Mouse (Mus musculus): Measurements from ENCODE around the gene Prnd. TPM values are rescaled to one million over a fixed set of nuclear protein-coding genes. Genes with fewer than 3 reads are reported as not detected.
A peak's percentile ranks its signal among the peaks of the same experiment; 100 is the strongest.

The Prnd gene
- polyA plus RNA-seq, 1 experiment: 1.1 TPM

GRCm38 (mm10) chr2:131949767-131950597 is 679 bp upstream of the Prnd start:
- TF ChIP-seq CTCF (IDR thresholded peaks at IDR 0.05; ENCODE audit: low read depth, low read length): no peak
- TF ChIP-seq EP300 (IDR thresholded peaks at IDR 0.05; ENCODE audit: insufficient read depth, low read depth, low read length): no peak
- no peak for TF ChIP-seq POLR2A (IDR thresholded peaks at IDR 0.05; ENCODE audit: insufficient read depth, low read length)
- Histone ChIP-seq H3K9me3 (replicated peaks; ENCODE audit: control insufficient read depth, insufficient read depth, low read length, poor library complexity, severe bottlenecking) (no peaks in the 10 kb centered on the region), H3K27me3 (ENCODE audit: control insufficient read depth, insufficient read depth, low read length, poor library complexity, severe bottlenecking) (no peaks in the 10 kb centered on the region), H3K36me3 (ENCODE audit: control insufficient read depth, insufficient read depth, low read length, poor library complexity, severe bottlenecking) (no peaks in the 10 kb centered on the region), H3K4me1 (ENCODE audit: control insufficient read depth, insufficient read depth, low read length) (peaks cover 6% of the 10 kb centered on the region), H3K4me3 (ENCODE audit: low read depth, low read length) (no peak overlapping the region), H3K27ac (ENCODE audit: insufficient read depth, low read length) (no peak overlapping the region), H3K9ac (ENCODE audit: low read depth, poor library complexity, severe bottlenecking) (no peak overlapping the region)

GRCm38 (mm10) chr2:131952456-131952855 is 1.8 kb downstream of the Prnd start:
- Histone ChIP-seq H3K9me3 (replicated peaks; ENCODE audit: control insufficient read depth, insufficient read depth, low read length, poor library complexity, severe bottlenecking) (no peaks in the 10 kb centered on the region), H3K4me3 (ENCODE audit: low read depth, low read length) (no peak overlapping the region), H3K36me3 (ENCODE audit: control insufficient read depth, insufficient read depth, low read length, poor library complexity, severe bottlenecking) (no peaks in the 10 kb centered on the region), H3K4me1 (ENCODE audit: control insufficient read depth, insufficient read depth, low read length) (peaks cover 3% of the 10 kb centered on the region), H3K27me3 (ENCODE audit: control insufficient read depth, insufficient read depth, low read length, poor library complexity, severe bottlenecking) (no peaks in the 10 kb centered on the region), H3K9ac (ENCODE audit: low read depth, poor library complexity, severe bottlenecking) (no peak overlapping the region), H3K27ac (ENCODE audit: insufficient read depth, low read length) (no peak overlapping the region)
- TF ChIP-seq EP300 (IDR thresholded peaks at IDR 0.05; ENCODE audit: insufficient read depth, low read depth, low read length): no peak
- TF ChIP-seq POLR2A (IDR thresholded peaks at IDR 0.05; ENCODE audit: insufficient read depth, low read length): no peak
- TF ChIP-seq CTCF (IDR thresholded peaks at IDR 0.05; ENCODE audit: low read depth, low read length): no peak

GRCm38 (mm10) chr2:131952961-131953538 is 2.4 kb downstream of the Prnd start:
- Histone ChIP-seq H3K9ac (ENCODE audit: low read depth, poor library complexity, severe bottlenecking) (no peak overlapping the region), H3K27me3 (ENCODE audit: control insufficient read depth, insufficient read depth, low read length, poor library complexity, severe bottlenecking) (no peaks in the 10 kb centered on the region), H3K4me3 (ENCODE audit: low read depth, low read length) (no peak overlapping the region)

GRCm38 (mm10) chr2:131953711-131954110 is 3.0 kb downstream of the Prnd start:
- H3K36me3 ChIP-seq (ENCODE audit: control insufficient read depth, insufficient read depth, low read length, poor library complexity, severe bottlenecking): no peaks in the 10 kb centered on the region
- H3K4me3 ChIP-seq (ENCODE audit: low read depth, low read length): no peak overlapping the region
- H3K27ac ChIP-seq (ENCODE audit: insufficient read depth, low read length): no peak overlapping the region
- no peak overlapping the region for H3K9ac ChIP-seq (ENCODE audit: low read depth, poor library complexity, severe bottlenecking)
- no peak for TF ChIP-seq POLR2A (IDR thresholded peaks at IDR 0.05; ENCODE audit: insufficient read depth, low read length)
- TF ChIP-seq EP300 (IDR thresholded peaks at IDR 0.05; ENCODE audit: insufficient read depth, low read depth, low read length): no peak
- TF ChIP-seq CTCF (IDR thresholded peaks at IDR 0.05; ENCODE audit: low read depth, low read length): no peak
- no peaks in the 10 kb centered on the region for H3K27me3 ChIP-seq (ENCODE audit: control insufficient read depth, insufficient read depth, low read length, poor library complexity, severe bottlenecking)
- peaks cover 3% of the 10 kb centered on the region for H3K4me1 ChIP-seq (ENCODE audit: control insufficient read depth, insufficient read depth, low read length)
- H3K9me3 ChIP-seq (replicated peaks; ENCODE audit: control insufficient read depth, insufficient read depth, low read length, poor library complexity, severe bottlenecking): no peaks in the 10 kb centered on the region

More at GRCm38 (mm10) chr2:131952961-131953538, 2.4 kb downstream of the Prnd start:
- Histone ChIP-seq H3K36me3 (ENCODE audit: control insufficient read depth, insufficient read depth, low read length, poor library complexity, severe bottlenecking) (no peaks in the 10 kb centered on the region), H3K27ac (ENCODE audit: insufficient read depth, low read length) (no peak overlapping the region), H3K9me3 (replicated peaks; ENCODE audit: control insufficient read depth, insufficient read depth, low read length, poor library complexity, severe bottlenecking) (no peaks in the 10 kb centered on the region), H3K4me1 (ENCODE audit: control insufficient read depth, insufficient read depth, low read length) (peaks cover 3% of the 10 kb centered on the region)
- TF ChIP-seq EP300 (IDR thresholded peaks at IDR 0.05; ENCODE audit: insufficient read depth, low read depth, low read length) (no peak), POLR2A (IDR thresholded peaks at IDR 0.05; ENCODE audit: insufficient read depth, low read length) (no peak), CTCF (IDR thresholded peaks at IDR 0.05; ENCODE audit: low read depth, low read length) (no peak)

- no peaks in the 10 kb centered on the region for H3K36me3 ChIP-seq (ENCODE audit: control insufficient read depth, insufficient read depth, low read length, poor library complexity, severe bottlenecking)
- TF ChIP-seq CTCF (IDR thresholded peaks at IDR 0.05; ENCODE audit: low read depth, low read length) (no peak), POLR2A (IDR thresholded peaks at IDR 0.05; ENCODE audit: insufficient read depth, low read length) (no peak), EP300 (IDR thresholded peaks at IDR 0.05; ENCODE audit: insufficient read depth, low read depth, low read length) (no peak)
- H3K9ac ChIP-seq (ENCODE audit: low read depth, poor library complexity, severe bottlenecking): no peak overlapping the region
- no peak overlapping the region for H3K4me3 ChIP-seq (ENCODE audit: low read depth, low read length)
- no peaks in the 10 kb centered on the region for H3K27me3 ChIP-seq (ENCODE audit: control insufficient read depth, insufficient read depth, low read length, poor library complexity, severe bottlenecking)
- no peaks in the 10 kb centered on the region for H3K4me1 ChIP-seq (ENCODE audit: control insufficient read depth, insufficient read depth, low read length)
- no peaks in the 10 kb centered on the region for H3K9me3 ChIP-seq (replicated peaks; ENCODE audit: control insufficient read depth, insufficient read depth, low read length, poor library complexity, severe bottlenecking)
- no peak overlapping the region for H3K27ac ChIP-seq (ENCODE audit: insufficient read depth, low read length)
These were observed 4.2 kb downstream of the Prnd start for GRCm38 (mm10) chr2:131954835-131955234.

- Histone ChIP-seq H3K36me3 (ENCODE audit: control insufficient read depth, insufficient read depth, low read length, poor library complexity, severe bottlenecking) (no peaks in the 10 kb centered on the region), H3K27me3 (ENCODE audit: control insufficient read depth, insufficient read depth, low read length, poor library complexity, severe bottlenecking) (no peaks in the 10 kb centered on the region)
These were observed 4.6 kb downstream of the Prnd start for GRCm38 (mm10) chr2:131955264-131955663.

More at GRCm38 (mm10) chr2:131955264-131955663, 4.6 kb downstream of the Prnd start:
- no peak overlapping the region for H3K27ac ChIP-seq (ENCODE audit: insufficient read depth, low read length)
- H3K9ac ChIP-seq (ENCODE audit: low read depth, poor library complexity, severe bottlenecking): no peak overlapping the region
- TF ChIP-seq EP300 (IDR thresholded peaks at IDR 0.05; ENCODE audit: insufficient read depth, low read depth, low read length): 0 out of 2 replicates have a peak, but pooled peaks have one; percentile 51
- TF ChIP-seq CTCF (IDR thresholded peaks at IDR 0.05; ENCODE audit: low read depth, low read length): no peak
- TF ChIP-seq POLR2A (IDR thresholded peaks at IDR 0.05; ENCODE audit: insufficient read depth, low read length): no peak
- H3K9me3 ChIP-seq (replicated peaks; ENCODE audit: control insufficient read depth, insufficient read depth, low read length, poor library complexity, severe bottlenecking): no peaks in the 10 kb centered on the region
- peak overlapping the region; percentile 8; the same call in 1 of the 2 replicates for H3K4me3 ChIP-seq (ENCODE audit: low read depth, low read length)
- no peaks in the 10 kb centered on the region for H3K4me1 ChIP-seq (ENCODE audit: control insufficient read depth, insufficient read depth, low read length)

Data from ES-Bruce4 (cell line).